Mouse (Mus musculus): ENCODE measurements around the gene Topbp1.

The Topbp1 gene

DNA sequence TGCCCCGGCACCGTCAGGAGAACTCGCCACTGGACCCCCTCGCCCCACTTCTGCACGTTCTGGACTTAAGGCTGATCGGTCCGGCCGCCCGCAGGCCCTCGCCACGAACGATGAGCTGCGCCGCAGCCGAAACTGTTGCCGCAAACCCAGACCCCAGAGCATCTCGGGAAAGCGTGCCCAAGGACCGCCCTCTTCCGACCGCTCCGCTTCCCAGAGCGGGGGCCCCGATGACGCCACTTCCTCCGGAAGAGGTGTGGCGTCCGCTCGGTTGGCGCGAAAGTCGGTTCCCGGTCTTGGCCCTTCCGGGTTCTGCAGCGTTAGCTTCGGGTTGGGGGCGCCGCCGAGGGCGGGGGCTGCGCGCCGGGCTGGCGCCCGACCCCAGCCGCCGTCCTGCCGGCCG lies at the start of gene Topbp1, which contains the start of gene 1300017J02Rik:
Gene Topbp1 (plus strand): TSS at position 289 of the 400 bp plus-strand sequence.
Gene 1300017J02Rik (minus strand): TSS at position 156 of the 400 bp plus-strand sequence.
- DNase-seq (ENCODE audit: low spot score): peak; percentile 94

GRCm38 (mm10) chr9:103265778-103266177 lies 39.2 kb upstream of the Topbp1 start:
- DNase-seq (ENCODE audit: low spot score): no peak

GRCm38 (mm10) chr9:103271104-103271503 lies 33.9 kb upstream of the Topbp1 start:
- DNase-seq (ENCODE audit: low spot score): no peak

- DNase-seq (ENCODE audit: low spot score): peak; percentile 72
Observed at GRCm38 (mm10) chr9:103274819-103275218, 30.2 kb upstream of the Topbp1 start.

GRCm38 (mm10) chr9:103275676-103276075 lies 29.3 kb upstream of the Topbp1 start:
- DNase-seq (ENCODE audit: low spot score): no peak

DNA sequence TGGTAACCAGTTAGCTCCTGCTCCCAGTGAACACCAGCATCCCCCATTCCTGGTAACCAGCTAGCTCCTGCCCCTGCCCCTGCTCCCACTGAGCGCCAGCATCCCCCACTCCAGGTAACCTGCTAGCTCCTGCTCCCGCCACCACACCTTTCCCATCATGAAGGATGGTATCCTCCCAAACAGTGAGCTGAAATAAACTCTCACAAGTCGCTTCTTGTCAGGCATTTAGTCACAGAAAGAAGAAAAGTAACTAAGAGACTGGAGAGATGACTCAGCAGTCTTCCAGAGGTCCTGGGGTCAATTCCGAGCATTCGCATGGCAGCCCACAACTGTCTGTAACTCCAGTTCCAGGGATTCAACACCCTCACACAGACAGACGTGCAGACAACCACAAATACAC lies 28.1 kb upstream of the Topbp1 start:
- no peak for DNase-seq (ENCODE audit: low spot score)

GRCm38 (mm10) chr9:103286396-103286795 lies 18.6 kb upstream of the Topbp1 start:
- no peak for DNase-seq (ENCODE audit: low spot score)

DNA sequence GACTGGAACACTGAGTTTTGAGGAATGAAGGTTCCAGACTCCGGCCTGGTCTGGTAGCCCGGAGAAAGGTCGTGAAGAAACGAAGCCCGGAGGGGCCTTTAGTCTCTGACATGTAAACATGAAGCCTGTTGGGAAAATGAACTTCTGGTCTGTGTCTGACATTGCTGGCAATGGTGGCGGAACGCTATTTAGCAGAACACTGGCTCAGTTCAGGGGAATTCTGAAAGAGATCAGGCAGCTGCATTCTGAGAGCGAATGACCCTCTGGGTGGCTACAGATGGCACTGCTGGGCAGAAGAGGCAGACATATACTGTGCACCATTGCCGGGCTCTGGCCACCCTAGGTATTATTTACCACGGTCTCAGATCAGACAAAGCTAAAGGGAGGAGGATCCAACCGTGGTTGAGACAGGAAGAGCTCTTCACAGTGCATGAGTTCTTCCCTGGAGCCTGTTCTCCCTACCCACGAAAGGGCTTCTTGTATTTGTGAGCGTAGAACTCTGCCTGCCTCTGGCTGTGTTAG lies 18.1 kb upstream of the Topbp1 start:
- no peak for DNase-seq (ENCODE audit: low spot score)

GRCm38 (mm10) chr9:103287840-103288488 lies 17.1 kb upstream of the Topbp1 start:
- DNase-seq (ENCODE audit: low spot score): peak; percentile 83

- DNase-seq (ENCODE audit: low spot score): no peak
Observed at GRCm38 (mm10) chr9:103288489-103289180, 16.4 kb upstream of the Topbp1 start.

DNA sequence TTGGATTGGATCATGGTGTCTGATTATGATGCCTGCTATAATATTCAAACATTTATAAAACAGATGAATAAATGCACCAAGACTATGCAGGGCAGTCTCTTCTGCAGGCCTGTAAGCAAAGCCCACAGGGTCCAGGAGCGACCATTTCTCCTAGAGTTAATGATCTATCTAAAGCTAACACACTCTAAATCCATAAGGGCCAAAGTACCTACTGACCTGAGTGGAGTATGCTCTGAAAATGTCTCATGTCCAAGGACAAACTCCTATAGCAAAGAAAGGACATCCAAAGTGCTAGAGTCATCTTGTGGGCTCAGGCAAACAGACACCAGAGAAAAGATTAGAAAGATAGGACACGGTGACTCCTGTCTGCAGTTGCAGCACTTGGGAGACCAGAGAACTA lies 10.5 kb upstream of the Topbp1 start:
- DNase-seq (ENCODE audit: low spot score): peak; percentile 68

DNA sequence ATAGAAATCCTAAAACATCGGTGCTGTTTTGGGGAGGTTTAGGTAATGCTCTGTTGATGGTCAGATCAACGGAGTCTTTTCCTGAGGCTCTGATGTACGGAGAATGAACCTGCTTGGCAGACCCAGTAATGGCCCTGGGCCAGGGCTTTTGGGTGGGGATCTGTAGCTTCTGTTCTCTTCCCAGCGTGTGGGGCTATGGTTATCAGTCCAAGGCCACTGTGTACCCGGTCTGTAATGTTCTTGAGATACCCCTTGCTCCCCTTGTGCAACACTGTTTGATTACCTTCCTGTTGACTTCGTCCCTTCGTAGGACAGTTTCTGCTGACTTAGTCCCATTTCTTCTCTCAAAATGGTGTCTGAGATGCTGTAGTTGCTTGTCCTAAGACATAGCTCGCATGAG lies 3.9 kb upstream of the Topbp1 start:
- peak; percentile 49 for DNase-seq (ENCODE audit: low spot score)

DNA sequence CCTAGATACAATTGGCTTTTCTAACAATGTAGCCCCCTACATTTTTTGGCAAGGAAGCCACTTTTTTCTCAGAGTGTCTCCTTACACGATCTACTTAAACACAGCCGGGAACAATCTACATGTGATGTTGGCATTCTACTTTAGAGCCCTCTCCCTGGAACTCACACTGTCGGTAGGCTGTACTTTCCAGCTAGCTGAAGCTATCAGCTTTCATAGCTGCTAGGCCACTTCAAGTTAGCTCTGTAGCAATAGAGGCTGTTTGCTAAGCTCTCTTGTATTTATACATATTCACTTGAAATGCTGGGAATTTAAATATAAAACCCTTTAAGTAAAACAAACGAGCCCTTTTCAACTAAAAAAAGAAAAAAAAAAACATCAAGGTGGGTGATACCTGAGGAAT lies 2.8 kb upstream of the Topbp1 start:
- no peak for DNase-seq (ENCODE audit: low spot score)

- DNase-seq (ENCODE audit: low spot score): peak; percentile 58
Observed at GRCm38 (mm10) chr9:103302666-103303065, 2.3 kb upstream of the Topbp1 start.

- DNase-seq (ENCODE audit: low spot score): no peak
Observed at GRCm38 (mm10) chr9:103305332-103306041, 472 bp downstream of the Topbp1 start.

GRCm38 (mm10) chr9:103309832-103310231 lies 4.8 kb downstream of the Topbp1 start:
- no peak for DNase-seq (ENCODE audit: low spot score)

DNA sequence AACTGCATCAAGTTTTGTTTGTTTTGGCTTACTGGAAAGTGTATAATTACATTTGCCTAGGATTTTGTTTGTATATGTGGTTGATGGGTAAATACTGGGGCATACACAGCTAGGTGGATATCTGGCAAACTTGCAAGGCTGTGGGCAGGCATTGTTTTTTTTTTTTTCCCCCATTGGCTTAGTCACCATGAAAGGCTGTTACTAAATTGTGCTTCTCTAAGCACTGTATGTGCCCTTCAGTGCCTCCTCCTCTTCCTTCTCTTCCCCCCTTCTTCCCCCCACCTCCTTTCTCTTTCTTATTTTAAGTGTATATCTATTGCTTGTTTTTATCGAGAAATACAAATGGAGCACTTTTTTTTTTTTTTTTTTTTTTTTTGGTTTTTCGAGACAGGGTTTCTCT lies 19.7 kb downstream of the Topbp1 start:
- no peak for DNase-seq (ENCODE audit: low spot score)

DNA sequence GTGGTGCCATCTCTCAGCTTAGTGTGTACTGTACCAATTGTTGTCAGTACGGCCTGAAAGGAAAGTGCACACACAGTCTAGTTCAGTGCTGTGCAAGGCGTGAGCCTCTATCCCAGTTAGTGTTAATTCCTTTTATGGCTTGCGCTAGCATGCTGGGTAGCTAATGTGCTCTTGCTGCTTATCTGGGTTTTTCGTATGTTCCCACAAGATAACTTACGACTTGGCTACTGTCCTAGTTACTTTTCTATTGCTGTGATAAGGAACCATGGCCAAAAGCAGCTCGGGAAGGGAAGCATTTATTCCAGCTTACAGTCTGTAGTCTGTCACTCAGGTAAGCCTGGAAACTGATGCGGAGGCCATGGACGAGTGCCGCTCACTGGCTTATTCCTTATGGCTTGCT lies 21.4 kb downstream of the Topbp1 start:
- DNase-seq (ENCODE audit: low spot score): no peak

- DNase-seq (ENCODE audit: low spot score): no peak
Observed at GRCm38 (mm10) chr9:103332663-103333062, 27.6 kb downstream of the Topbp1 start.

DNA sequence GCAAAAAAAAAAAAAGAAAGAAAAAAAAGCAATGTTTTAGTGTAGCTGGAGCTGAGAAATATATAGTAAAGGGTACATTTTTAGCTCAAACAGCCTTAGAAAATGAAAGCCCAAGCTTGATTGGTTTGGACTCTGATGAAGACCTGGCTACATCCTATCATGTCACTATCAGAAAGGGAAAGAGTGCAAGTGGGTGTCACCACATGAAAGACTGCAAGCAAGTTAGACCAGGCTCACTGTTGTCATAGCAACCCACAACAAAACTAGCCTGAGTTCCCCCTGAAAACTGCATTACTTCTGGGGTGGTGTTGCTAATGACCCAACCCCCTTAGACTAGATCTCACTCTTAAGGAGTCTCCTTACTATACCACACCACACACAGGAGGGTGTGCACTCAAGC lies 31.9 kb downstream of the Topbp1 start:
- no peak for DNase-seq (ENCODE audit: low spot score)

GRCm38 (mm10) chr9:103347045-103347444 lies 42.0 kb downstream of the Topbp1 start:
- DNase-seq (ENCODE audit: low spot score): no peak

DNA sequence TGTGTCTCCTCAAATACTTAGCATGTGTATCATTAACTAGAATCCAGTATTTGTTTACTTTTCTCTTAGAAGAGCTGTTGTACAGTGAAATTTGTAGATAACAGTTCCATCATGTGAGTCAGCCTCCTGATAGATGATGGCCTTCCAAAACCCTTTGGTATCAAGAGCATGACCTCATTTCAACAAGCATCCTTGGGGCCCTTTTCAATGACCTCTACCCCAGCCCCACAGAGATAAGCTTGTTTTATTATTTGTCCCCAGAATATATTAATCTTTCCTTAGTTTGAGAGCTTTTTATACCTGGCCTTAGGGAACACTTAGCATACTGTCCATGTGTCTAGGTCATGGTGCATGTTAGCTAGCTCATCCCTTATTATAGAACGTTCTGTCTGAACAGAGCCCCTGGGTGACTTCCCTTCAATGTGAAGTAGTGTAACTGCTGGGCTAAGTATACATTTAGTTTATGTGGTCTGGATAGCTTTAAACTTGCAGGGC lies 43.0 kb downstream of the Topbp1 start:
- no peak for DNase-seq (ENCODE audit: low spot score)

GRCm38 (mm10) chr9:103348791-103349190 lies 43.8 kb downstream of the Topbp1 start:
- no peak for DNase-seq (ENCODE audit: low spot score)

Data from yolk sac, embryonic 10.5 days (tissue).